Mouse (Mus musculus) C2C12 (cell line): ENCODE measurements at regions not wholly inside any gene's neighbourhood (a gene's known extent, or its start where the extent isn't known, plus 50 kb on each side); places are given as distances from the start of the nearest gene placed in this dataset.

ENCODE experiments used
- CEBPB ChIP-seq: IDR thresholded peaks from one replicate; pipeline ENCODE4 v1.6.1; 2011; ENCODE audit warnings: low read depth, mild to moderate bottlenecking, control low read depth, moderate library complexity
- CTCF ChIP-seq: IDR thresholded peaks from one replicate; pipeline ENCODE4 v1.5.1; 2011; ENCODE audit not compliant: control insufficient read depth, insufficient read depth, insufficient read length
- FOSL1 ChIP-seq: IDR thresholded peaks from one replicate; pipeline ENCODE4 v1.8.0; 2011; ENCODE audit warnings: mild to moderate bottlenecking, low read length; ENCODE audit not compliant: poor library complexity, insufficient read depth, severe bottlenecking
- MAX ChIP-seq: IDR thresholded peaks from one replicate; pipeline ENCODE4 v1.6.1; 2011; ENCODE audit warnings: mild to moderate bottlenecking, control low read depth
- MYOD1 ChIP-seq: IDR thresholded peaks from one replicate; pipeline ENCODE4 v1.6.1; 2011; ENCODE audit warnings: low read depth; ENCODE audit not compliant: control insufficient read depth, insufficient read length
- MYOG ChIP-seq: IDR thresholded peaks from one replicate; pipeline ENCODE4 v1.6.1; 2011; ENCODE audit not compliant: control insufficient read depth, insufficient read length; ENCODE audit errors: extremely low read depth
- USF1 ChIP-seq: IDR thresholded peaks from one replicate; pipeline ENCODE4 v1.6.1; 2011; ENCODE audit warnings: low read depth, mild to moderate bottlenecking, control low read depth, moderate library complexity

DNA sequence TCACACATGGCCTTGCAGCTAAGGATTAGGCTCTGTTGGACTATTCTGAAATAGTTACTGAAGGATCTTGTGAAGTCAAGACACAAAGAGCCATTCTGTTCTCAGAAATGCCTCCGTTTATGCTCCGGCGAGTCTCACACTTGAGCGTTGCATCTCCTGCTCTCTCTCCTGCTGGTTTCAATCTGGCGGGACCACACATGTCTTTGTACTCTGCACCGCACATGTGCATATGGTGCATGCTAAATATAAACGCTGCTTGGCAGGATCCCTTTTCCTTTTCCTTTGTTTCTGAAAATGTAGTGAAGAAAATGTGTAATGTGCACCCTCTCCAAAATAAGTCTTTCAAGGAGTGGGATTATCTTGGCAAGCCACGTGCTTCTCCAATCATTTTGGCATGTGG, 196.4 kb upstream of the Kif2a start:
- TF ChIP-seq CTCF = no peak
- TF ChIP-seq USF1 = no peak
- TF ChIP-seq CEBPB = no peak
- TF ChIP-seq MYOD1 = no peak
- TF ChIP-seq FOSL1 = no peak
- TF ChIP-seq MAX = no peak
- TF ChIP-seq MYOG = no peak
